Mouse (Mus musculus) ES-E14 (cell line): Measurements from ENCODE around the gene Exoc3l. TPM values are rescaled to one million over a fixed set of nuclear protein-coding genes. Genes with fewer than 3 reads are reported as not detected.
"Not testable (repeated sequence)": the region's sequence is repeated elsewhere in the genome, so short reads cannot be mapped to it uniquely, and the experiment has no call there.

Source experiments
- DNase-seq: peaks from one replicate; pipeline ENCODE4 v3.0.0-alpha.2; 2013; ENCODE audit warnings: low read depth, low spot score
- H3K27ac ChIP-seq: 2 replicates; pipeline ENCODE4 v1.5.1; 2012; ENCODE audit warnings: low read depth, mild to moderate bottlenecking, low read length, moderate library complexity, mixed read lengths; ENCODE audit not compliant: poor library complexity, insufficient read depth, severe bottlenecking
- H3K36me3 ChIP-seq: 2 replicates; pipeline ENCODE4 v1.6.1; 2012; ENCODE audit warnings: mild to moderate bottlenecking, low read length, moderate library complexity, mixed read lengths; ENCODE audit not compliant: control insufficient read depth, poor library complexity, insufficient read depth, severe bottlenecking
- H3K4me1 ChIP-seq, 2 experiments: fragments of 150-350 bp in 1 of 2; sonication (generic) in 1 of 2; 2 replicates each; pipeline ENCODE4 v1.6.1; 2012; ENCODE audit warnings: low read length in 2 of 2, mild to moderate bottlenecking in 1 of 2, mixed read lengths in 1 of 2; ENCODE audit not compliant: control insufficient read depth in 2 of 2, insufficient read depth in 2 of 2, poor library complexity in 1 of 2
- H3K4me3 ChIP-seq, 2 experiments: fragments of 150-350 bp in 1 of 2; sonication (generic) in 1 of 2; 2 replicates each; pipeline ENCODE4 v1.5.1; 2012; ENCODE audit warnings: low read length in 2 of 2, low read depth in 1 of 2, mild to moderate bottlenecking in 1 of 2, mixed read lengths in 1 of 2; ENCODE audit not compliant: insufficient read depth in 1 of 2, poor library complexity in 1 of 2, severe bottlenecking in 1 of 2
- H3K9ac ChIP-seq: 2 replicates; pipeline ENCODE4 v1.6.1; 2012; ENCODE audit warnings: low read depth, mild to moderate bottlenecking, low read length, mixed read lengths; ENCODE audit not compliant: poor library complexity, insufficient read depth, severe bottlenecking
- H3K9me3 ChIP-seq: fragments of 150-350 bp; sonication (generic); 2 replicates; pipeline ENCODE4 v1.6.1; 2012; ENCODE audit warnings: low read depth, mild to moderate bottlenecking, low read length; ENCODE audit not compliant: control insufficient read depth, insufficient read depth
- CHD2 ChIP-seq: IDR thresholded peaks from 2 replicates; pipeline ENCODE4 v1.6.1; 2014; ENCODE audit warnings: mild to moderate bottlenecking, low read depth, low read length, inconsistent platforms
- HCFC1 ChIP-seq: IDR thresholded peaks from 2 replicates; pipeline ENCODE4 v1.6.1; 2012; ENCODE audit warnings: low read length, inconsistent platforms, borderline replicate concordance; ENCODE audit not compliant: insufficient read depth
- MAFK ChIP-seq: IDR thresholded peaks from 2 replicates; pipeline ENCODE4 v1.6.1; 2014; ENCODE audit warnings: mild to moderate bottlenecking, low read depth, low read length, inconsistent platforms; ENCODE audit not compliant: insufficient read depth
- ZC3H11A ChIP-seq: IDR thresholded peaks from 2 replicates; pipeline ENCODE4 v1.6.1; 2012; ENCODE audit warnings: low read depth, mild to moderate bottlenecking, inconsistent platforms, low read length, borderline replicate concordance
- ZNF384 ChIP-seq: IDR thresholded peaks from 2 replicates; pipeline ENCODE4 v1.6.1; 2012; ENCODE audit warnings: low read depth, low read length, inconsistent platforms
- in situ Hi-C, 2 experiments: fragments of 600-800 bp; cut with MboI; formaldehyde crosslinking; loops; one replicate each; pipeline ENCODE4 v1.15.1; 2025; ENCODE audit warnings: low sequenced_read_pairs in 2 of 2, inconsistent platforms in 1 of 2; ENCODE audit not compliant: unreplicated experiment in 2 of 2
- total RNA-seq: library from RNA; depleted of rRNA; stranded (reverse); fragments of 300-350 nt; gene quantifications from 2 replicates; pipeline ENCODE4 v1.2.3, GENCODE M21; 2012

Exoc3l gene
- total RNA-seq, 1 experiment, result 22.0 TPM

- DNase-seq, result peak; percentile 75
- peaks cover 29% of the 10 kb centered on the region for H3K36me3 ChIP-seq
- TF ChIP-seq ZC3H11A (no peak), CHD2 (no peak), ZNF384 (no peak), MAFK (no peak), HCFC1 (peak; percentile 64; the same call in 1 of the 2 replicates)
- peak within 1 kb of the TSS; percentile 92 to 93 for H3K4me3 ChIP-seq
- peak within 1 kb of the TSS; percentile 95 for H3K9ac ChIP-seq
- no peaks in the 10 kb centered on the region for H3K9me3 ChIP-seq
- in situ Hi-C loops, result no loop called here
- H3K27ac ChIP-seq, result peak within 1 kb of the TSS; percentile 45
- peaks cover 2 to 23% of the 10 kb centered on the region in 2 experiments; a peak in 3 of 4 replicates for H3K4me1 ChIP-seq
Measured at GRCm38 (mm10) chr8:105297511-105298192, 1.8 kb upstream of the Exoc3l start, which contains the start of gene E2f4. E2f4 (plus strand) TSS chr8:105297663.

DNA sequence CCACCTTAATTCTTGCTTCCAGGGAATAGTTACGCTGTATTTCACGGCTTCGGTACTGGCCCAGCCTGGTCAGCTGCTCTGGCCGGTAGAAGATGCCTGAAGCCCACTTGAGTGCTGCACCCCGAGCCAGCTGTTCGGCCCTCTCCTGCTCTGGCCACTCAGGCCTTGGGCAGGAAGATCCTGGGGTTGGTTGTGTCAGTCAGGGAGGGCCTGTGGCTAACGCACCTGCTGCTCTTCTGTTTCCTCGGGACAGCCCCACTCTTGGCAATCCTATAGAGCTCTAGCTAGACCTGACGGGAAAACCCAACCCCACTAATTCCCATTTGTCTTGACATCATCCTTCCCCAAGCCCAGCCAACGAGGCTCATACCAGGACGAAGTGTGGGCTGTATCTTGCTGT is 645 bp downstream of the Exoc3l start:
- no peak overlapping the region for H3K27ac ChIP-seq
- no peak for TF ChIP-seq ZC3H11A
- TF ChIP-seq ZNF384, result no peak
- TF ChIP-seq CHD2, result no peak
- TF ChIP-seq HCFC1, result no peak
- no peak for TF ChIP-seq MAFK
- H3K9me3 ChIP-seq, result no peaks in the 10 kb centered on the region
- H3K36me3 ChIP-seq, result peaks cover 10% of the 10 kb centered on the region
- DNase-seq, result no peak
- in situ Hi-C loops, result no loop called here
- H3K4me3 ChIP-seq, result peak overlapping the region; percentile 36 to 57; a peak in 3 of 4 replicates
- H3K9ac ChIP-seq, result peak overlapping the region; percentile 18; the same call in 1 of the 2 replicates
- H3K4me1 ChIP-seq, result peaks cover 2 to 32% of the 10 kb centered on the region in 2 experiments; a peak in 3 of 4 replicates

DNA sequence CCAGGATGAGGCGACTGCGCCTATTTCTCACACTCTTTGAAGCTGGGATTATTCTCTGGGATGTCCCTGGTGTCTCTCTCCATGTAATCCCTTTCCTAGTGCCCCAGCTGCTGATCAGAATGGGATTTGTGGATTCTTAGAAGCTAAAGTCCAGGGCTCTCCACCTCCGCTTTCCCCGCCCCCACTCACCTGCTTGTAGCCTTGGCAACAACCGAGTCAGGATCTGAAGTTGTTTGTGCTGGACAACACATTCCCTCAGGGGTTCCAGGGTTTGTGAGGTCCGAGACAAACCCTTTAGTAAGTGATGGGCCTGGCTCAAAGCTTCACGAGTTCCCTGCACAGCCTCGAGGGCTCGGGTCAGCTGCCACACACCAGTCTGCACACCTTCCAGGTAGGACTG is 1.1 kb downstream of the Exoc3l start:
- Histone ChIP-seq H3K4me3 (peak overlapping the region in 1 of 2 experiments; percentile 57; a peak in 1 of 4 replicates), H3K4me1 (peaks cover 2 to 34% of the 10 kb centered on the region in 2 experiments; a peak in 3 of 4 replicates), H3K36me3 (peaks cover 5% of the 10 kb centered on the region), H3K9me3 (no peaks in the 10 kb centered on the region), H3K9ac (no peak overlapping the region), H3K27ac (no peak overlapping the region)
- in situ Hi-C loops, result no loop called here
- no peak for TF ChIP-seq ZNF384
- no peak for DNase-seq

DNA sequence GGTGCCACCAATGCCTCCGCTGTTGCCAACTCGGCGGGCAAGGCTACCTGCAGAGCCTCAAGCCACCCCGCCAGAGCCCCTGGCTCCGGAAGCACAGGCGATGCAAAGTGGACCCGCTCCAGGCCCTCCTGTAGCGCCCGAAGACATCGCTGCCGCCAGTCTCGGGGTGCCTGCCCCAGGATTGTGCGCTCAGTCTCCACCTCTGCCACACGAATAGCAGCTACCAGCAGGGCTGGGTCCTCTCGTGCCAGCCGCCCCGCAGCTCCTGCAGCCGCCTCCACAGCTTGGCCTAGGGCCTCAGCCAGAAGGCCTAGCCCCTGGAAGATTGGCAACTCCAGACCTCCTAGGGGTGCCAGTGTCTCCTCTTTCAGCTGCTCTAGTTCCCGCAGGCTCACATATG is 2.5 kb downstream of the Exoc3l start:
- peaks cover 2 to 37% of the 10 kb centered on the region in 2 experiments; a peak in 3 of 4 replicates for H3K4me1 ChIP-seq
- TF ChIP-seq CHD2 (no peak), HCFC1 (no peak), ZC3H11A (no peak), MAFK (no peak), ZNF384 (no peak)
- H3K36me3 ChIP-seq, result no peaks in the 10 kb centered on the region; the same call in 1 of the 2 replicates
- peak overlapping the region; percentile 21 for H3K9ac ChIP-seq
- H3K9me3 ChIP-seq, result no peaks in the 10 kb centered on the region
- in situ Hi-C loops, result no loop called here
- DNase-seq, result no peak
- peak overlapping the region; percentile 52 to 53; a peak in 3 of 4 replicates for H3K4me3 ChIP-seq
- H3K27ac ChIP-seq, result no peak overlapping the region

DNA sequence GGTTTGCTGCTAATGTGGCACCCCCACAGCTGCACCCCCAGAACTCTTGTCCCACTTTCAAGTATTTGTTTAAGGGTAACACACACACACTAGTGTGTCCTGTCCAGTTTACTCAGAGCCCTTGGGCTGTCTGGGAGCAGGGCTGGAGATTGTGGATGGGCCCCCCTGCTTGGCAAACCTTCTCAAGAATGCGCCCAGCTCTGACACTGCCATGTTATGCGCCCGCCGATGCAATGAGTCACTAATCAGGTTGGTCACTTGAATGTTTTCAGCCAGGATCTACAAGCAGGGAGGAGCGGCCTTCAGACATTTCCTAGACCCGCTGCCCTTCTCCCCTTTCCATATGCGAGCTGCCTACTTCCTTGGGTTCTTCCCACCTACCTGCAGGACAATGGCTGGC is 3.4 kb downstream of the Exoc3l start:
- TF ChIP-seq ZC3H11A, result no peak
- no peak for TF ChIP-seq MAFK
- TF ChIP-seq HCFC1, result no peak
- TF ChIP-seq CHD2, result no peak
- no peak for TF ChIP-seq ZNF384
- peak overlapping the region in 1 of 2 experiments; percentile 52; a peak in 1 of 4 replicates for H3K4me3 ChIP-seq
- no peaks in the 10 kb centered on the region for H3K9me3 ChIP-seq
- in situ Hi-C loops, result no loop called here
- peaks cover 2 to 36% of the 10 kb centered on the region in 2 experiments; a peak in 3 of 4 replicates for H3K4me1 ChIP-seq
- H3K27ac ChIP-seq, result no peak overlapping the region
- no peak overlapping the region for H3K9ac ChIP-seq
- no peak for DNase-seq
- no peaks in the 10 kb centered on the region; the same call in 1 of the 2 replicates for H3K36me3 ChIP-seq

- H3K4me3 ChIP-seq, in situ Hi-C loops, H3K27ac ChIP-seq, H3K9ac ChIP-seq, H3K36me3 ChIP-seq, H3K9me3 ChIP-seq, DNase-seq: not testable (repeated sequence)
- H3K4me1 ChIP-seq, result peaks cover 2 to 36% of the 10 kb centered on the region in 2 experiments; a peak in 3 of 4 replicates
Measured at GRCm38 (mm10) chr8:105291802-105292201, 4.1 kb downstream of the Exoc3l start.

DNA sequence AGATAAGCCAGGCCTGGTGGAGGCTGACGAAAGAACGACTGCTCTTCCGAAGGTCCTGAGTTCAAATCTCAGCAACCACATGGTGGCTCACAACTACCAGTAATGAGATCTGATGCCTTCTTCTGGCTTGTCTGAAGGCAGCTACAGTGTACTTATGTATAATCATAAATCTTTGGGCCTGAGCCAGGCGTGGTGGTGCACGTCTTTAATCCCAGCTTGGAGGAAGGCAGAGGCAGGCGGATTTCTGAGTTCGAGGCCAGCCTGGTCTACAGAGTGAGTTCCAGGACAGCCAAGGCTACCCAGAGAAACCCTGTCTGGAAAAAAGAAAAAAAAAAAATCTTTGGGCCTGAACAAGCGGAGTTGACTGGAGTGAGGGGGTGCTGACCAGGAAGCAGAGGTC is 4.5 kb downstream of the Exoc3l start:
- H3K36me3 ChIP-seq, in situ Hi-C loops, H3K9ac ChIP-seq, H3K4me3 ChIP-seq, DNase-seq, H3K9me3 ChIP-seq, H3K27ac ChIP-seq: not testable (repeated sequence)
- H3K4me1 ChIP-seq, result peaks cover 2 to 38% of the 10 kb centered on the region in 2 experiments; a peak in 3 of 4 replicates
